Mouse (Mus musculus) gastrocnemius, postnatal 4 days (tissue): ENCODE results near the gene Tekt2. TPM values are rescaled to one million over a fixed set of nuclear protein-coding genes. Genes with fewer than 3 reads are reported as not detected.
A peak's percentile ranks its signal among the peaks of the same experiment; 100 is the strongest.

Experiments
- DNase-seq, 2 experiments: peaks; one replicate each; pipeline ENCODE4 v3.0.0; 2021 to 2022; ENCODE audit warnings: low spot score in 2 of 2, mixed read lengths in 2 of 2
- long read RNA-seq, 2 experiments: library from polyadenylated mRNA; stranded (forward); transcript quantifications; one replicate each; pipeline ENCODE4 v2.0.0; 2021
- total RNA-seq, 2 experiments: library from RNA; stranded (reverse); gene quantifications; 2 replicates each; pipeline ENCODE4 v1.2.3; 2021

Gene Tekt2
- 1 to 10 TPM; 1.2 to 1.6 TPM for total RNA-seq
- long read RNA-seq, experiment 1: 0 reads
- long read RNA-seq, experiment 2: 0 reads

- DNase-seq: peak in 1 of 2 experiments; percentile 32
These were observed at the start of gene Tekt2 for GRCm38 (mm10) chr4:126325281-126325861. Tekt2 (minus strand) TSS chr4:126325688.

GRCm38 (mm10) chr4:126371497-126371896, 46.0 kb upstream of the Tekt2 start:
- DNase-seq: no peak

- DNase-seq: no peak
These were observed 34.6 kb upstream of the Tekt2 start for GRCm38 (mm10) chr4:126360069-126360468.

GRCm38 (mm10) chr4:126343451-126343850, 18.0 kb upstream of the Tekt2 start:
- no peak for DNase-seq

GRCm38 (mm10) chr4:126339461-126339860, 14.0 kb upstream of the Tekt2 start:
- DNase-seq: no peak

- no peak for DNase-seq
These were observed 6.9 kb upstream of the Tekt2 start for GRCm38 (mm10) chr4:126332358-126332757.

GRCm38 (mm10) chr4:126331751-126332150, 6.3 kb upstream of the Tekt2 start:
- DNase-seq: no peak

GRCm38 (mm10) chr4:126330295-126330694, 4.8 kb upstream of the Tekt2 start:
- DNase-seq: no peak

GRCm38 (mm10) chr4:126326036-126326435, 548 bp upstream of the Tekt2 start:
- DNase-seq: no peak

GRCm38 (mm10) chr4:126324861-126325260, 627 bp downstream of the Tekt2 start:
- no peak for DNase-seq

- DNase-seq: no peak
These were observed 2.8 kb downstream of the Tekt2 start for GRCm38 (mm10) chr4:126322646-126323045.

GRCm38 (mm10) chr4:126321854-126322511, 3.5 kb downstream of the Tekt2 start:
- DNase-seq: no peak

- DNase-seq: peak; percentile 99
These were observed 4.2 kb downstream of the Tekt2 start, which contains the start of gene Adprhl2 for GRCm38 (mm10) chr4:126321111-126321853. Adprhl2 (minus strand) TSS chr4:126321703.

- no peak for DNase-seq
These were observed 5.7 kb downstream of the Tekt2 start for GRCm38 (mm10) chr4:126319806-126320205.

- no peak for DNase-seq
These were observed 8.9 kb downstream of the Tekt2 start for GRCm38 (mm10) chr4:126316443-126317040.

GRCm38 (mm10) chr4:126315931-126316330, 9.6 kb downstream of the Tekt2 start:
- no peak for DNase-seq

GRCm38 (mm10) chr4:126314393-126314792, 11.1 kb downstream of the Tekt2 start:
- peak in 1 of 2 experiments; percentile 47 for DNase-seq

- DNase-seq: no peak
These were observed 12.3 kb downstream of the Tekt2 start for GRCm38 (mm10) chr4:126313202-126313601.

- DNase-seq: no peak
These were observed 13.8 kb downstream of the Tekt2 start for GRCm38 (mm10) chr4:126311566-126312200.

GRCm38 (mm10) chr4:126310344-126310743, 15.1 kb downstream of the Tekt2 start:
- no peak for DNase-seq

GRCm38 (mm10) chr4:126309922-126310309, 15.6 kb downstream of the Tekt2 start:
- peak; percentile 77 to 84 for DNase-seq
